Mouse (Mus musculus) intestine, postnatal 0 days (tissue): ENCODE results near the gene Ramp2. TPM values are rescaled to one million over a fixed set of nuclear protein-coding genes. Genes with fewer than 3 reads are reported as not detected.

Source experiments
- ATAC-seq: fragments of 200-750 bp; cut with Nextera tagmentation; 2 replicates; pipeline ENCODE4 v1.8.0; 2017; ENCODE audit warnings: mild to moderate bottlenecking, moderate TSS enrichment, moderate library complexity
- H3K27ac ChIP-seq: fragments of 300-500 bp; sonication (generic); 2 replicates; pipeline ENCODE4 v1.5.1; 2014; ENCODE audit warnings: mild to moderate bottlenecking, low read depth, low read length, moderate library complexity
- H3K27me3 ChIP-seq: fragments of 300-500 bp; sonication (generic); replicated peaks from 2 replicates; pipeline ENCODE4 v1.6.1; 2014; ENCODE audit warnings: low read length, mixed read lengths; ENCODE audit not compliant: control insufficient read depth, insufficient read depth
- H3K36me3 ChIP-seq: fragments of 300-500 bp; sonication (generic); 2 replicates; pipeline ENCODE4 v1.6.1; 2014; ENCODE audit warnings: mild to moderate bottlenecking, moderate library complexity; ENCODE audit not compliant: control insufficient read depth, insufficient read depth
- H3K4me1 ChIP-seq: fragments of 300-500 bp; sonication (generic); replicated peaks from 2 replicates; pipeline ENCODE4 v1.6.1; 2014; ENCODE audit warnings: antibody characterized with exemption, low read length, mixed read lengths; ENCODE audit not compliant: control insufficient read depth, insufficient read depth
- H3K4me2 ChIP-seq: fragments of 300-500 bp; sonication (generic); replicated peaks from 2 replicates; pipeline ENCODE4 v1.6.1; 2014; ENCODE audit warnings: low read depth, mild to moderate bottlenecking, moderate library complexity
- H3K4me3 ChIP-seq: fragments of 300-500 bp; sonication (generic); 2 replicates; pipeline ENCODE4 v1.5.1; 2014; ENCODE audit warnings: low read depth, low read length
- H3K9ac ChIP-seq: fragments of 300-500 bp; sonication (generic); 2 replicates; pipeline ENCODE4 v1.6.1; 2014; ENCODE audit warnings: mild to moderate bottlenecking, low read depth, low read length
- H3K9me3 ChIP-seq: fragments of 300-500 bp; sonication (generic); 2 replicates; pipeline ENCODE4 v1.6.1; 2016; ENCODE audit warnings: mixed run types; ENCODE audit not compliant: control insufficient read depth
- CTCF ChIP-seq: sonication (generic); IDR thresholded peaks from 2 replicates; pipeline ENCODE4 v1.5.1; 2016; ENCODE audit warnings: low read depth, mild to moderate bottlenecking, control low read depth, antibody characterized with exemption, moderate library complexity
- WGBS: fragments of 180-500 bp; shearing (Covaris S2); extraction: QIAGEN DNeasy Blood & Tissue Kit; methylation state at CpG from one replicate; pipeline ENCODE4 v1.1.7; 2014; 5-methylcytosine and 5-hydroxymethylcytosine counted together
- polyA plus RNA-seq: library from polyadenylated mRNA; unstranded; fragments of >200 nt; fragmentation: Nextera tagmentation; extraction: Ambion mirVana; gene quantifications from 2 replicates; pipeline ENCODE4 v1.2.1, GENCODE M21; 2015

Gene Ramp2
- polyA plus RNA-seq, 1 experiment from 2014 or later = 74.7 TPM

DNA sequence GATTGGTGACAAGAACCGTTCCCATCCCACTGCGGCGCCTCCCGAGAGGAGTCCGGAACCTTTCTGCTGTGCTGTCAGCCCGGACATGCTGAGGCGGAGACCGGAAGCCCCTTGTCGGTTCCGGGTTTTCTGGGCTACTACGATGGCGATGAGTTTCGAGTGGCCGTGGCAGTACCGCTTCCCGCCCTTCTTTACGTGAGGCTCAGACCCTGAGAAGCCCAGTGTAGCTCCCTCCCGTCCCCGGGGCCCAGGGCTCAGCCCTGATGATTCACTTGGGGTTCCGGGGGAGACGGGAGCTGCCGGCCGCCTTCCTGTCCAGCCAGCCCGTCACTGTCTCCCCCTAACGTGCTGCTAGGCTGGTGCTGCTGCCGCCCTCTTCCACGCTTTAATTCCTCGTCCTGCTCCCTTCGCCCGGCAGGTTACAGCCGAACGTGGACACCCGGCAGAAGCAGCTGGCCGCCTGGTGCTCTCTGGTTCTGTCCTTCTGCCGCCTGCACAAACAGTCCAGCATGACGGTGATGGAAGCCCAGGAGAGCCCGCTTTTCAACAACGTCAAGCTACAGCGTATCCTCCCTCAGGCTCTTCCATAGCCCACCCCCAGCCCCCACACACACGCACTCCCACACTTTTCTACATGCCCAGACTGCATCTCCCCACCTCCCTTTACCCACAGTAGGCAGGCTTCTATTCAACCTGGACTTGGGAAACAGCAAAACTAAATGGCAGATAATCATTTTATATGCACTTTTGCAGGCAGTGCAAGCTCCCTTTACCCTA is 8.0 kb downstream of the Ramp2 start, which contains the start of gene Vps25:
Gene Vps25, plus strand, starts transcription at position 95 of the 777 bp plus-strand sequence.
- H3K27ac ChIP-seq = peak within 1 kb of the TSS; percentile 82
- peak within 1 kb of the TSS; percentile 86 for H3K9ac ChIP-seq
- peak within 1 kb of the TSS; percentile 91 for H3K4me3 ChIP-seq
- under 1% methylated on average over 39 of the region's 40 CpGs for WGBS
- H3K36me3 ChIP-seq = no peaks in the 10 kb centered on the region
- ATAC-seq = peak; percentile 75
- H3K4me2 ChIP-seq = peak within 1 kb of the TSS; percentile 92
- 0 out of 2 replicates have a peak, but pooled peaks cover 4% of the 10 kb centered on the region for H3K4me1 ChIP-seq
- H3K9me3 ChIP-seq = no peaks in the 10 kb centered on the region
- H3K27me3 ChIP-seq = no peaks in the 10 kb centered on the region
- peak; percentile 51 for TF ChIP-seq CTCF

DNA sequence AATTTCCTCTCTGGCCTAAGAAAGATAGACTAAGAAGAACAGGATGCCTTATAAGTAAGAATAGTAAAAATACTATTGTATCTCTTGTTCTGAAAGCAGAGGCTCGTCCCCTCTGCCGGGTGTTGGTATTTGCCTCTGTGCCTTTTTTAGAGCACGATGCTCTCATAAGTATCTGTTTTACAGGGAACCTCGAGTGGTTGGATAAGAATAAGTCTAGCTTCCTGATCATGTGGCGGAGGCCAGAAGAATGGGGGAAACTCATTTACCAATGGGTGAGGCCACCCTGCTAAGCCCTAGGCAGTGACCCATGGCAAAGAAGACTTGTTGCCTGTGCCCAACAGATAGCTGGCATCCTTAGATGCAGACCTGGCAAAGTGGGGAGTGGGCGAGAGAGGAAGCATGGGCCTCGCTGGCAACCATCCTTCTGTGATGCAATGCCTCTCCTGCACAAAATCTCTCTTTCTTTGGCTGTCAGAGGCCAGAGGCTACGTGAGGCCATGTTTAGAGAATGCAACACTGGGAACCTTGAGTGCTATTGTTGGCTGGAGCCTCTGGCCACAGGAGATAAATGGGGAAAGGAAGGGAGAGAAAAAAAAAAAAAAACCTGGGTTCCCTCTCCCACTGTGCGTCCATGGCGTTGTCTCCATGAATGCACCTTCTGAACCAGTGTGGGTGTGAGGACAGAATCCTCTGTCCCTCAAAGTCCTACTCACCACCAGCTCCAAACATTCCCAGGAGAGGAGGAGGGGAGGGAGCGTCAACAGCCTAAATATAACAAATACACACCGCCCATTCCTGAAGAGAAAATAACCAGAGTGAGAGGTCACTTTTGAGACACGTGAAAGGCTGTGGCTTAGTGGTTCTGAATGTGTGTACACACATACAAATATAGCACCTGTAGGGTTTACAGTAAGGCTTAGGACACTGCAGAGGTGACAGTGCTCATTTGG is 10.3 kb downstream of the Ramp2 start:
- H3K4me2 ChIP-seq = no peak overlapping the region
- no peak overlapping the region for H3K4me3 ChIP-seq
- H3K36me3 ChIP-seq = no peaks in the 10 kb centered on the region
- H3K27ac ChIP-seq = no peak overlapping the region
- H3K27me3 ChIP-seq = no peaks in the 10 kb centered on the region
- TF ChIP-seq CTCF = no peak
- 0 out of 2 replicates have a peak, but pooled peaks cover 7% of the 10 kb centered on the region for H3K4me1 ChIP-seq
- no peak for ATAC-seq
- 88% methylated on average over 13 of the region's 13 CpGs for WGBS
- H3K9ac ChIP-seq = no peak overlapping the region
- H3K9me3 ChIP-seq = no peaks in the 10 kb centered on the region

- peak; percentile 48 for ATAC-seq
- H3K4me3 ChIP-seq = no peak overlapping the region
- H3K9ac ChIP-seq = no peak overlapping the region
- H3K9me3 ChIP-seq = no peaks in the 10 kb centered on the region
- 11% methylated on average over 6 of the region's 6 CpGs for WGBS
- peak overlapping the region; percentile 21; the same call in 1 of the 2 replicates for H3K27ac ChIP-seq
- no peak for TF ChIP-seq CTCF
- no peaks in the 10 kb centered on the region for H3K36me3 ChIP-seq
- H3K4me2 ChIP-seq = peak overlapping the region; percentile 99
- no peaks in the 10 kb centered on the region; the same call in 1 of the 2 replicates for H3K27me3 ChIP-seq
- 0 out of 2 replicates have a peak, but pooled peaks cover 10% of the 10 kb centered on the region for H3K4me1 ChIP-seq
Observed at GRCm38 (mm10) chr11:101259261-101259712, 13.5 kb downstream of the Ramp2 start.

- Histone ChIP-seq H3K9me3 (no peaks in the 10 kb centered on the region), H3K27ac (peak within 1 kb of the TSS; percentile 57), H3K4me1 (0 out of 2 replicates have a peak, but pooled peaks cover 10% of the 10 kb centered on the region), H3K36me3 (no peaks in the 10 kb centered on the region), H3K9ac (peak within 1 kb of the TSS; percentile 70), H3K4me2 (peak within 1 kb of the TSS; percentile 99), H3K4me3 (peak within 1 kb of the TSS; percentile 57), H3K27me3 (no peaks in the 10 kb centered on the region; the same call in 1 of the 2 replicates)
- WGBS = 1% methylated on average over 43 of the region's 43 CpGs
- TF ChIP-seq CTCF = no peak
- peak; percentile 65 for ATAC-seq
Observed at GRCm38 (mm10) chr11:101259948-101260825, 14.4 kb downstream of the Ramp2 start, which contains the start of gene Wnk4. Gene Wnk4 (plus strand): TSS chr11:101260567.

- H3K36me3 ChIP-seq = no peaks in the 10 kb centered on the region
- peak overlapping the region; percentile 57; the same call in 1 of the 2 replicates for H3K27ac ChIP-seq
- no peak for TF ChIP-seq CTCF
- WGBS = under 1% methylated on average over 30 of the region's 30 CpGs
- peak overlapping the region; percentile 70 for H3K9ac ChIP-seq
- no peaks in the 10 kb centered on the region for H3K9me3 ChIP-seq
- no peaks in the 10 kb centered on the region; the same call in 1 of the 2 replicates for H3K27me3 ChIP-seq
- 0 out of 2 replicates have a peak, but pooled peaks cover 10% of the 10 kb centered on the region for H3K4me1 ChIP-seq
- H3K4me2 ChIP-seq = peak overlapping the region; percentile 99
- ATAC-seq = peak; percentile 7
- H3K4me3 ChIP-seq = peak overlapping the region; percentile 57
Observed at GRCm38 (mm10) chr11:101260826-101261380, 15.1 kb downstream of the Ramp2 start.
